Mouse (Mus musculus) small intestine, adult 10 weeks (tissue): Measurements from ENCODE around the gene Neurod6. TPM values are rescaled to one million over a fixed set of nuclear protein-coding genes. Genes with fewer than 3 reads are reported as not detected.

ENCODE experiments used
- polyA plus RNA-seq: library from polyadenylated mRNA; stranded (reverse); fragments of 350-450 nt; fragmentation: Illumina TruSeq; extraction: RNeasy Lipid Tissue Mini Kit (QIAGEN cat#74804); gene quantifications from one replicate; pipeline ENCODE4 v1.2.3, GENCODE M21; 2014; ENCODE audit warnings: low replicate concordance

Gene Neurod6
- polyA plus RNA-seq = not detected

DNA sequence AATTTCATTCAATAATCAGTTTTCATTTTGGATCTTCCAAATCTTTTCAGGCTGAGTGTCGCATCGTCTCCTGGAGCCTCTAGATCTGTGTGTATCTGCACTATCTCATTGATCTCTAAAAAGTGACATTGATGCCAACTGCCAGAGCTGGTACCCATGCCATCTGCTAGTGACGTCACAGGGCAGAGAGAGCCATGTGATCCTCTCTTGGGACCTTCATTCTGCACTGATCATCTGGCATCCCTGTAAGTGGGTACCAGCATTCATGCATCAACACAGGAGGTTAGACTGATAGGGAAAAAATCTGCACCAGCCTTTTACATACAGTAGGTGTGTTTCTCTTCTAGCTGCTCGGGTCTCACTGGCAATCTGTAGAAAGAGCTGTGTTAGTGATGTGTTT is at the start of gene Neurod6:
TSS of gene Neurod6 (minus strand) at position 290 of the 400 bp plus-strand sequence.

Other genes with a start within 250 kb of the Neurod6 start
- 0.37 TPM for gene Adcyap1r1, start 229.3 kb downstream of the Neurod6 start, polyA plus RNA-seq
- 0.37 TPM for gene Itprid1, start 155.6 kb upstream of the Neurod6 start, polyA plus RNA-seq